Mouse (Mus musculus): Measurements from ENCODE around the gene 1700042G07Rik. TPM values are rescaled to one million over a fixed set of nuclear protein-coding genes. Genes with fewer than 3 reads are reported as not detected.

1700042G07Rik gene
- polyA plus RNA-seq, 1 experiment from 2014 or later: not detected

- no peaks in the 10 kb centered on the region for H3K36me3 ChIP-seq
- peak overlapping the region; percentile 82 for H3K4me3 ChIP-seq
- DNase-seq (ENCODE audit: low spot score): peak; percentile 77
- peaks cover 21% of the 10 kb centered on the region for H3K4me1 ChIP-seq
- peaks cover 31% of the 10 kb centered on the region for H3K27me3 ChIP-seq (ENCODE audit: low read depth, poor library complexity, severe bottlenecking)
- H3K9me3 ChIP-seq (replicated peaks): no peaks in the 10 kb centered on the region
- peak overlapping the region; percentile 84 for H3K27ac ChIP-seq
- under 1% methylated on average over 47 of the region's 47 CpGs for WGBS
These were observed 29.1 kb upstream of the 1700042G07Rik start for GRCm38 (mm10) chr4:116143891-116144717.

- H3K9me3 ChIP-seq (replicated peaks): no peaks in the 10 kb centered on the region
- no peak for DNase-seq (ENCODE audit: low spot score)
- no peaks in the 10 kb centered on the region for H3K27me3 ChIP-seq (ENCODE audit: low read depth, poor library complexity, severe bottlenecking)
- peak overlapping the region; percentile 83 for H3K4me3 ChIP-seq
- H3K4me1 ChIP-seq: peaks cover 16% of the 10 kb centered on the region
- H3K36me3 ChIP-seq: peaks cover 34% of the 10 kb centered on the region
- H3K27ac ChIP-seq: peak overlapping the region; percentile 96
- WGBS: 20% methylated on average over 6 of the region's 6 CpGs
These were observed 23.4 kb upstream of the 1700042G07Rik start for GRCm38 (mm10) chr4:116149812-116150155.

GRCm38 (mm10) chr4:116150156-116150861 lies 22.9 kb upstream of the 1700042G07Rik start:
- Histone ChIP-seq H3K9me3 (replicated peaks) (no peaks in the 10 kb centered on the region), H3K36me3 (peaks cover 39% of the 10 kb centered on the region), H3K27ac (peak overlapping the region; percentile 96), H3K4me1 (peaks cover 14% of the 10 kb centered on the region), H3K27me3 (ENCODE audit: low read depth, poor library complexity, severe bottlenecking) (no peaks in the 10 kb centered on the region), H3K4me3 (peak overlapping the region; percentile 83)
- peak; percentile 82 for DNase-seq (ENCODE audit: low spot score)
- 5% methylated on average over 73 of the region's 73 CpGs for WGBS

- Histone ChIP-seq H3K4me3 (peak overlapping the region; percentile 83), H3K27me3 (ENCODE audit: low read depth, poor library complexity, severe bottlenecking) (no peaks in the 10 kb centered on the region), H3K27ac (peak overlapping the region; percentile 96), H3K4me1 (peaks cover 14% of the 10 kb centered on the region), H3K9me3 (replicated peaks) (no peaks in the 10 kb centered on the region), H3K36me3 (peaks cover 45% of the 10 kb centered on the region)
- 22% methylated on average over 4 of the region's 4 CpGs for WGBS
- DNase-seq (ENCODE audit: low spot score): no peak
These were observed 22.3 kb upstream of the 1700042G07Rik start for GRCm38 (mm10) chr4:116150862-116151221.

GRCm38 (mm10) chr4:116151238-116151637 lies 21.9 kb upstream of the 1700042G07Rik start, which contains the start of gene Lurap1:
Gene Lurap1 (minus strand): TSS chr4:116151338.
- peaks cover 49% of the 10 kb centered on the region for H3K36me3 ChIP-seq
- no peak for DNase-seq (ENCODE audit: low spot score)
- peak within 1 kb of the TSS; percentile 83 for H3K4me3 ChIP-seq
- peak within 1 kb of the TSS; percentile 96 for H3K27ac ChIP-seq
- H3K4me1 ChIP-seq: peaks cover 14% of the 10 kb centered on the region
- WGBS: 76% methylated on average over 6 of the region's 6 CpGs
- no peaks in the 10 kb centered on the region for H3K27me3 ChIP-seq (ENCODE audit: low read depth, poor library complexity, severe bottlenecking)
- no peaks in the 10 kb centered on the region for H3K9me3 ChIP-seq (replicated peaks)

- H3K36me3 ChIP-seq: peaks cover 63% of the 10 kb centered on the region
- no peak overlapping the region for H3K27ac ChIP-seq
- H3K4me3 ChIP-seq: no peak overlapping the region
- WGBS: 96% methylated on average over 15 of the region's 15 CpGs
- H3K27me3 ChIP-seq (ENCODE audit: low read depth, poor library complexity, severe bottlenecking): no peaks in the 10 kb centered on the region
- DNase-seq (ENCODE audit: low spot score): no peak
- H3K4me1 ChIP-seq: peaks cover 14% of the 10 kb centered on the region
- H3K9me3 ChIP-seq (replicated peaks): no peaks in the 10 kb centered on the region
These were observed 20.5 kb upstream of the 1700042G07Rik start for GRCm38 (mm10) chr4:116152702-116153101.

- Histone ChIP-seq H3K36me3 (peaks cover 85% of the 10 kb centered on the region), H3K9me3 (replicated peaks) (no peaks in the 10 kb centered on the region), H3K27ac (no peak overlapping the region), H3K27me3 (ENCODE audit: low read depth, poor library complexity, severe bottlenecking) (no peaks in the 10 kb centered on the region), H3K4me1 (no peaks in the 10 kb centered on the region), H3K4me3 (no peak overlapping the region)
- WGBS: 89% methylated on average over 2 of the region's 2 CpGs
- DNase-seq (ENCODE audit: low spot score): no peak
These were observed 15.3 kb upstream of the 1700042G07Rik start for GRCm38 (mm10) chr4:116157882-116158281.

GRCm38 (mm10) chr4:116159912-116160311 lies 13.3 kb upstream of the 1700042G07Rik start:
- Histone ChIP-seq H3K27ac (no peak overlapping the region), H3K4me3 (no peak overlapping the region), H3K9me3 (replicated peaks) (no peaks in the 10 kb centered on the region), H3K27me3 (ENCODE audit: low read depth, poor library complexity, severe bottlenecking) (no peaks in the 10 kb centered on the region), H3K4me1 (peaks cover 5% of the 10 kb centered on the region; the same call in 1 of the 2 replicates), H3K36me3 (peaks cover 65% of the 10 kb centered on the region)
- DNase-seq (ENCODE audit: low spot score): no peak
- WGBS: 77% methylated on average over 3 of the region's 3 CpGs

GRCm38 (mm10) chr4:116160769-116161168 lies 12.4 kb upstream of the 1700042G07Rik start:
- Histone ChIP-seq H3K4me3 (no peak overlapping the region), H3K9me3 (replicated peaks) (no peaks in the 10 kb centered on the region), H3K36me3 (peaks cover 56% of the 10 kb centered on the region), H3K27ac (no peak overlapping the region), H3K4me1 (peaks cover 13% of the 10 kb centered on the region), H3K27me3 (ENCODE audit: low read depth, poor library complexity, severe bottlenecking) (no peaks in the 10 kb centered on the region)
- WGBS: 86% methylated on average over 3 of the region's 3 CpGs
- no peak for DNase-seq (ENCODE audit: low spot score)

GRCm38 (mm10) chr4:116162142-116162541 lies 11.0 kb upstream of the 1700042G07Rik start:
- WGBS: 87% methylated on average over 4 of the region's 4 CpGs
- peaks cover 22% of the 10 kb centered on the region for H3K4me1 ChIP-seq
- no peaks in the 10 kb centered on the region for H3K9me3 ChIP-seq (replicated peaks)
- H3K27me3 ChIP-seq (ENCODE audit: low read depth, poor library complexity, severe bottlenecking): no peaks in the 10 kb centered on the region
- H3K36me3 ChIP-seq: peaks cover 43% of the 10 kb centered on the region
- no peak overlapping the region for H3K27ac ChIP-seq
- DNase-seq (ENCODE audit: low spot score): no peak
- H3K4me3 ChIP-seq: no peak overlapping the region

GRCm38 (mm10) chr4:116164759-116165554 lies 8.2 kb upstream of the 1700042G07Rik start:
- no peak for DNase-seq (ENCODE audit: low spot score)

GRCm38 (mm10) chr4:116165708-116166407 lies 7.3 kb upstream of the 1700042G07Rik start:
- WGBS: 57% methylated on average over 8 of the region's 8 CpGs
- Histone ChIP-seq H3K4me3 (no peak overlapping the region), H3K27ac (0 out of 2 replicates have a peak overlapping the region, but pooled peaks have one; percentile 38), H3K4me1 (peaks cover 22% of the 10 kb centered on the region), H3K36me3 (peaks cover 6% of the 10 kb centered on the region), H3K27me3 (ENCODE audit: low read depth, poor library complexity, severe bottlenecking) (no peaks in the 10 kb centered on the region), H3K9me3 (replicated peaks) (no peaks in the 10 kb centered on the region)
- DNase-seq (ENCODE audit: low spot score): no peak

More at GRCm38 (mm10) chr4:116164759-116165554, 8.2 kb upstream of the 1700042G07Rik start:
- H3K36me3 ChIP-seq: peaks cover 15% of the 10 kb centered on the region
- no peaks in the 10 kb centered on the region for H3K27me3 ChIP-seq (ENCODE audit: low read depth, poor library complexity, severe bottlenecking)
- WGBS: 86% methylated on average over 2 of the region's 2 CpGs
- H3K27ac ChIP-seq: peak overlapping the region; percentile 38; the same call in 1 of the 2 replicates
- no peak overlapping the region for H3K4me3 ChIP-seq
- H3K4me1 ChIP-seq: peaks cover 22% of the 10 kb centered on the region
- H3K9me3 ChIP-seq (replicated peaks): no peaks in the 10 kb centered on the region

Measured in limb, embryonic 10.5 days (tissue).